Mouse (Mus musculus) megakaryocyte, embryonic 14.5 days (primary cell): ENCODE data around the gene Pdxp.

Experiments used
- FLI1 ChIP-seq: IDR thresholded peaks from 2 replicates; pipeline ENCODE4 v1.6.1; 2012; ENCODE audit warnings: low read length, inconsistent platforms, mixed read lengths
- GATA1 ChIP-seq: IDR thresholded peaks from 3 replicates; pipeline ENCODE4 v1.6.1; 2012; ENCODE audit warnings: mixed read lengths, low read length, inconsistent platforms, borderline replicate concordance

DNA sequence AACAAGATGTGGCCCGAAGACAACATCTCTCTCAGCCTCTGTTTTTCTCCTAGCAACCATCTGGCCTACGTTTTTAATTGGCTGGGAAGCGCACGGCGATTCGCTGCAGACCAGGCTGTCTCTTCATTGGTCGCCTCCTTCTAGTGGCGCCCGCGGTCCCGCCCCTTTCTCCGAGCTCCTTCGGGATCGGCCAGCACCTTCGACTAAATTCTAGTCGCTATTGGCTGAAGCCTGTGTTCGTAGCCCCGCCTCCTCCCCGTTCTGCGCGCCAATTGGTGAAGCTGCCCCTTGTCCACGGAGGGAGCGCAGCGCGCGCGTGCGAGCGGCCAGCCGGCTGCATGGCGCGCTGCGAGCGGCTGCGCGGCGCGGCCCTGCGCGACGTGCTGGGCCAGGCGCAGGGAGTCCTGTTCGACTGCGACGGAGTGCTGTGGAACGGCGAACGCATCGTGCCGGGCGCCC, at the start of gene Pdxp:
- TF ChIP-seq GATA1 (no peak), FLI1 (no peak)
